Mouse (Mus musculus): Measurements from ENCODE around the gene Ak3.

GRCm38 (mm10) chr19:29049401-29050075 is 1.8 kb upstream of the Ak3 start:
- TF ChIP-seq CTCF (IDR thresholded peaks at IDR 0.05; ENCODE audit: borderline replicate concordance, control insufficient read depth, extremely low read depth, insufficient read depth, low read length, poor library complexity) = no peak
- no peak for TF ChIP-seq POLR2A (IDR thresholded peaks at IDR 0.05; ENCODE audit: control insufficient read depth, extremely low read depth, insufficient read depth, low read length, poor library complexity)
